In the genomic region with DNA sequence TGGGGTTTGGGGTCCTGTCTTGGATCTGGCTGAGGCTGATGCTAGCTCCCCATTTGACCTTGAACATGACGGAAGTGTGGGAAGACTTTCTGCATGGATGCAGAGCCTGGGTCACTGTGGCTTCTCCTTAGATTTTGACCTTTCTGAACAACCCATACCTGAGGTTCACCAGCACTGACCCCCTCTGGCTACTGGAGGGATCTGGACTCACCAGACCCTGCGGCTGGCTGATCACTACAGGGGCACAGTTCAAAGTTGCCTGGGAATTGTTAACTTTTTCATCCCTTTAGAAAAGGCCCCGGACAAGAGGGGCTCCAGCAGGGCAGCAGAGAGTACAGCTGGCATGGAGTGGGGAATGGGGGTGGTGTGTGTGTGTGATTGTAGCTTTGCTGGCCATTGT, we compare ENCODE assay signal across 8 mouse cellular contexts. TPM values are rescaled to one million over a fixed set of nuclear protein-coding genes. Genes with fewer than 3 reads are reported as not detected.
"Had no signal": no experiment of that assay in that cellular context is flagged by ENCODE, and none has a peak within 500 bp of the region (broad histone marks: within the 10 kb centered on the region; RNA-seq: fewer than 3 reads in every experiment).

No protein-coding gene starts in this region.

- H3K9ac ChIP-seq: intestine, embryonic 15.5 days; limb, embryonic 13.5 days; liver, embryonic 14.5 days; midbrain, embryonic 12.5 days had no signal

- H3K4me2 ChIP-seq: intestine, embryonic 15.5 days; limb, embryonic 13.5 days; midbrain, embryonic 12.5 days had no signal

- H3K9me3 ChIP-seq: intestine, embryonic 15.5 days; limb, embryonic 13.5 days; midbrain, embryonic 12.5 days had no signal

- H3K4me3 ChIP-seq: intestine, embryonic 15.5 days; limb, embryonic 13.5 days; midbrain, embryonic 12.5 days had no signal

- DNase-seq: left cerebral cortex, postnatal 4 days; lung, adult 18-20 months; right cerebral cortex, adult 18-20 months; right cerebral cortex, postnatal 25 days had no signal

- H3K27me3 ChIP-seq: intestine, embryonic 15.5 days had no signal

- H3K36me3 ChIP-seq: intestine, embryonic 15.5 days; limb, embryonic 13.5 days; midbrain, embryonic 12.5 days had no signal

- ATAC-seq: intestine, embryonic 15.5 days had no signal

- H3K27ac ChIP-seq: intestine, embryonic 15.5 days; limb, embryonic 13.5 days; liver, embryonic 14.5 days; midbrain, embryonic 12.5 days had no signal

RNA-seq across cellular contexts. Expression of gene Dscaml1, which starts 19.6 kb away (rescaled TPM):
- polyA plus RNA-seq: liver, embryonic 14.5 days had no signal
